Mouse (Mus musculus) kidney, adult 2 months (tissue): ENCODE data around the gene Fbrs. TPM values are rescaled to one million over a fixed set of nuclear protein-coding genes. Genes with fewer than 3 reads are reported as not detected.
"Not testable (repeated sequence)": the region's sequence is repeated elsewhere in the genome, so short reads cannot be mapped to it uniquely, and the experiment has no call there.

Experiments used
- DNase-seq: peaks from one replicate; pipeline ENCODE4 v3.0.0; 2021
- H3K27ac ChIP-seq: fragments of 200-500 bp; 2 replicates; pipeline ENCODE4 v1.5.1; 2012; ENCODE audit warnings: low read depth, low read length, control low read depth, inconsistent platforms; ENCODE audit not compliant: insufficient read depth
- H3K27me3 ChIP-seq: fragments of 200-500 bp; replicated peaks from 2 replicates; pipeline ENCODE4 v1.6.1; 2012; ENCODE audit warnings: mild to moderate bottlenecking, moderate library complexity, low read length, inconsistent platforms; ENCODE audit not compliant: control insufficient read depth, insufficient read depth
- H3K36me3 ChIP-seq: fragments of 200-500 bp; 2 replicates; pipeline ENCODE4 v1.6.1; 2012; ENCODE audit warnings: mild to moderate bottlenecking, moderate library complexity, low read length, inconsistent platforms; ENCODE audit not compliant: control insufficient read depth, insufficient read depth
- H3K4me1 ChIP-seq: fragments of 200-500 bp; 2 replicates; pipeline ENCODE4 v1.6.1; 2011; ENCODE audit warnings: low read length; ENCODE audit not compliant: control insufficient read depth, insufficient read depth
- H3K4me3 ChIP-seq: fragments of 200-500 bp; 2 replicates; pipeline ENCODE4 v1.5.1; 2011; ENCODE audit warnings: mild to moderate bottlenecking, low read depth, low read length, control low read depth; ENCODE audit not compliant: insufficient read depth
- CTCF ChIP-seq: fragments of 200-500 bp; conservative IDR thresholded peaks from 2 replicates; pipeline ENCODE4 v1.5.1; 2011; ENCODE audit warnings: low read depth, mild to moderate bottlenecking, control low read depth, low read length, moderate library complexity, mixed read lengths; ENCODE audit not compliant: insufficient read depth, insufficient read length
- POLR2A ChIP-seq: fragments of 200-500 bp; IDR thresholded peaks from one replicate; pipeline ENCODE4 v1.6.1; 2011; ENCODE audit warnings: low read depth, low read length, control low read depth
- WGBS: fragments of 180-500 bp; shearing (Covaris S2); methylation state at CpG from one replicate; pipeline ENCODE4 v1.1.7; 2018; 5-methylcytosine and 5-hydroxymethylcytosine counted together
- polyA plus RNA-seq: library from polyadenylated mRNA; depleted of rRNA; stranded (reverse); fragments of >200 nt; gene quantifications from 2 replicates; pipeline ENCODE4 v1.2.3, GENCODE M21; 2012

Fbrs gene
- polyA plus RNA-seq, 1 experiment: 23.7 TPM

- Histone ChIP-seq H3K4me1 (peaks cover 17% of the 10 kb centered on the region; the same call in 1 of the 2 replicates), H3K27ac (peak overlapping the region; percentile 61), H3K27me3 (no peaks in the 10 kb centered on the region), H3K4me3 (no peak overlapping the region), H3K36me3 (no peaks in the 10 kb centered on the region; the same call in none of the 2 replicates)
- no peak for DNase-seq
- 47% methylated on average over 4 of the region's 4 CpGs for WGBS
- TF ChIP-seq POLR2A (no peak), CTCF (no peak)
Measured at GRCm38 (mm10) chr7:127476855-127477254, 2.1 kb upstream of the Fbrs start.

- H3K4me3 ChIP-seq: peak overlapping the region; percentile 65
- no peaks in the 10 kb centered on the region for H3K27me3 ChIP-seq
- H3K27ac ChIP-seq: peak overlapping the region; percentile 96
- H3K36me3 ChIP-seq: peaks cover 2% of the 10 kb centered on the region
- TF ChIP-seq POLR2A (peak; percentile 86), CTCF (0 out of 2 replicates have a peak, but pooled peaks have one; percentile 30)
- peak; percentile 100 for DNase-seq
- WGBS: under 1% methylated on average over 50 of the region's 50 CpGs
- peaks cover 12% of the 10 kb centered on the region; the same call in 1 of the 2 replicates for H3K4me1 ChIP-seq
Measured at GRCm38 (mm10) chr7:127477687-127478634, 1.0 kb upstream of the Fbrs start.

GRCm38 (mm10) chr7:127479318-127480225 lies 573 bp downstream of the Fbrs start:
- DNase-seq: peak; percentile 12
- Histone ChIP-seq H3K27ac (peak overlapping the region; percentile 96), H3K27me3 (no peaks in the 10 kb centered on the region), H3K36me3 (peaks cover 5% of the 10 kb centered on the region), H3K4me1 (peaks cover 12% of the 10 kb centered on the region; the same call in 1 of the 2 replicates), H3K4me3 (peak overlapping the region; percentile 65)
- WGBS: 2% methylated on average over 47 of the region's 48 CpGs
- TF ChIP-seq CTCF (no peak), POLR2A (no peak)

GRCm38 (mm10) chr7:127480321-127480720 lies 1.3 kb downstream of the Fbrs start:
- WGBS: 41% methylated on average over 2 of the region's 2 CpGs
- H3K36me3 ChIP-seq: peaks cover 7% of the 10 kb centered on the region
- H3K27ac ChIP-seq: no peak overlapping the region
- H3K27me3 ChIP-seq: no peaks in the 10 kb centered on the region
- DNase-seq: peak; percentile 17
- no peak for TF ChIP-seq POLR2A
- no peak for TF ChIP-seq CTCF
- H3K4me1 ChIP-seq: peaks cover 12% of the 10 kb centered on the region; the same call in 1 of the 2 replicates
- H3K4me3 ChIP-seq: peak overlapping the region; percentile 65

- Histone ChIP-seq H3K4me3 (no peak overlapping the region), H3K4me1 (peaks cover 6% of the 10 kb centered on the region; the same call in 1 of the 2 replicates), H3K27me3 (no peaks in the 10 kb centered on the region), H3K36me3 (peaks cover 13% of the 10 kb centered on the region), H3K27ac (no peak overlapping the region)
- TF ChIP-seq POLR2A (no peak), CTCF (no peak)
- DNase-seq: no peak
- WGBS: 76% methylated on average over 5 of the region's 5 CpGs
Measured at GRCm38 (mm10) chr7:127485416-127485815, 6.4 kb downstream of the Fbrs start.

GRCm38 (mm10) chr7:127488364-127488763 lies 9.4 kb downstream of the Fbrs start:
- not testable (repeated sequence) for H3K4me3 ChIP-seq, H3K36me3 ChIP-seq, H3K27ac ChIP-seq, H3K4me1 ChIP-seq, DNase-seq, H3K27me3 ChIP-seq
- WGBS: 53% methylated on average over 5 of the region's 5 CpGs
